Mouse (Mus musculus): Measurements from ENCODE around the gene Axin2.

GRCm38 (mm10) chr11:108973866-108974265 is 53.7 kb downstream of the Axin2 start:
- TF ChIP-seq CTCF (IDR thresholded peaks at IDR 0.05; ENCODE audit: extremely low read depth, insufficient read depth, insufficient read length, insufficient replicate concordance): no peak
- TF ChIP-seq POLR2A (IDR thresholded peaks at IDR 0.05; ENCODE audit: low read depth, low read length): no peak

Measured in spleen, adult 2 months (tissue).